Mouse (Mus musculus) left cerebral cortex, adult 9 months (tissue): ENCODE results near the gene A730071L15Rik.

ENCODE experiments used
- DNase-seq, 2 experiments: peaks; one replicate each; pipeline ENCODE4 v3.0.0; 2022; ENCODE audit warnings: low spot score in 2 of 2

A730071L15Rik gene

DNA sequence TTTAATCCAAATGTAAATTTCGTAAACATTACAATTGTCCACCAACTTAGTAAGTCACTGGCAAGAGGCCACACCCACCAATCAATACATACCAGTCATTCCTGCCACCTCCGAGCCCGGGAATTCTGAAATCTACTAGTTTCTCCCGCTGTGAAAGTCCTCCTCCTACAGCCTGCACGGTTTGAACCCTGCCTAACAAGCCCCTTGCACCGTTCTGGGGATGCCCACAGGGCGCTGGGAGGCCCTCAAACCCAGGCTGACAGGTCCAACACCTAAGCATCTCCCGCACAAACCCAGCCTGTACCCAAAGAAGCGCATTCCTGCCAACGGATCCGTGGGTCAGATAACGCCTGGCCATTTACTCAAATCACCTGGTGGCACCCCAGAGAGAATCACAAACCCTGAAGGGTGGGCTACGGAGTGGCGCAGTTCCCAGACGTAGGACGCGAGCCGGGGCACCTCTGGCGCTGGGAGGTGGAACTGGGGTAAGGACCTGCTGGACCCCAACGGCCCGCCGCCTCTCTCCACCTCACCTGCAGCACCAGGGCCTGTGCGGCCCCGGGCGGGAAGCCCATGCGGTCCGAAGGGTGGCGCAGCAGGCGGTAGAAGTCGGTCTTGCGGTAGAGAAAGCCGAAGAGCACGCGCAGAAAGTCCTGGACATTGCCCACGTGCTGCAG, at the start of gene A730071L15Rik:
Gene A730071L15Rik (plus strand): TSS at position 620 of the 677 bp plus-strand sequence.
- DNase-seq: no peak

DNA sequence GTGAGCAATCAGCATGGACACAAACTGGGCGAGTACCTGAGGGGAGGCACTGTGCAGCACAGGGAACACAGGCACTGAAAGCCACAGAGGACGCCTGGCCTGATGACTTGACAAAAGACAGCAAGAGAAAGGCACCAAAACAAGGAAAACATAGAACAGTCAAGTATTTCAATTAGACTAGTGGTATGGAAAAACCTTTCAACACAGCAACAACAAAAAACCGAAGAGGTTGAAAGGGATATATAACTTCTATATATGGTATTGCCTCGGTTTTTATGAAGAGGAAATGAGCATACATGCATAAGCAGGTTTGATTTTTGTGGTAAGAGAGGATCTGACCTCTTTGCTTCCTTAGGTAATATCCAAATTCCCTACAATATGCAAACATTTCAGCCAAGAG, 47.0 kb upstream of the A730071L15Rik start:
- DNase-seq: no peak

DNA sequence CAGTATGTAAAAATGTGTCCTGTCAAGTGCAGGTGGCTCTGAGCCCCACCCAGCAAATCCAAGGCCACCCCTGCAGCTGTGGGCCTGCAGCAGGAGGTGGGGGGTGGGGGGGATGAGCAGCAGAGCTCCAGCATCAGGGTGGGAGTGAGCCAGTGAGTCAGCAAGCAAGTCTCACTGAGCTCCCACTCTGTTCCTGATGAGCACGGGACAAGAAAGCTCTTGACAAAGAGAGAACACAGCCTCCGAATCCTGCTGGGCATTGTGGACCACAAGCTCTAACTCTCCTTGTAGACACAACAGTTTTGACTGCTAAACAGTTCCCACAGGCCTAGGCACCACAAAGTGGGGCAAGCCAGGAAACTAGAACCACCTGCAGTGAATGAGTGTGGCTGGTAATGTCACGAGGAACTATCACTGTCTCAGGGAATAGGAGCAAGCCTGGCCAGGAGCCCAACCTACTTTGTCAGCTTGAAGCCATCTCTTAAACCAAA, 45.6 kb upstream of the A730071L15Rik start:
- DNase-seq: peak; percentile 63 to 69

DNA sequence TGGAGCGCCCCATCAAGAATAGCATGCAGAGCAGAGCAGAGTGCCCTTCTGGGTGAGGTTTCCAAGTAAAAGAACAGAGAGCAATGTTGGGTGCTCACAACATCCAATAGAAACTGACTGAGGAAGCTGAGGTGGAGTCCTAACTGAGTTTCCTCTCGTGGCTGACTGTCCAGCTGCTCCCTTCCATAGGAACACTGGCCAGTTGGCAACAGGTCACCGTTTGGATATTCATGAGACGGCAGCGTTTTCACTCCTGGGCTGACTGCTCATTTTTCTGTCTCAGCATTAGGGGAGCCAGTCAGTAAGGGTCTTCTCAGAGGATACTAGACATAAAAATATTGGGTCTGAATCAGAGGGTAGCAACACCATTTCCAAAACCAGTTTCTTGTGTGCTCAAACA, 43.2 kb upstream of the A730071L15Rik start:
- no peak for DNase-seq

DNA sequence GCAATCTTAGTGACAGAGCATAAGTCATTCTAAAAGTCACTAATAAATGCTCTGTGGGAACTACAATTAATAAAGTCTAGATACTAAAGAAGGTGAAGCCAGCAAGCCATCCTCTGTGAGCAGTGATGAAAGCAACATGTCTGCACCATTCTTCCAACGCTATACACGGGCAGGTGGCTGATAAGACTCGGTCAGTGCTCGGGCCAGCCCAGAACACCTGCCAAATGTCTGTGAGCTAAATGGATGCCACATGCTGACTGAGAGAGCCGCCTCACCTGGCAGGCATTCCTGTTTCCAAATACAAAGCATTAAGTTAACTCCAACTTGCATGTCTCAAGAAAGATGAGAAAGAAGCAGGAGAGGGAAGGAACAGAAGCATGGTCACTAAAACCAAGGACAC, 42.7 kb upstream of the A730071L15Rik start:
- no peak for DNase-seq

DNA sequence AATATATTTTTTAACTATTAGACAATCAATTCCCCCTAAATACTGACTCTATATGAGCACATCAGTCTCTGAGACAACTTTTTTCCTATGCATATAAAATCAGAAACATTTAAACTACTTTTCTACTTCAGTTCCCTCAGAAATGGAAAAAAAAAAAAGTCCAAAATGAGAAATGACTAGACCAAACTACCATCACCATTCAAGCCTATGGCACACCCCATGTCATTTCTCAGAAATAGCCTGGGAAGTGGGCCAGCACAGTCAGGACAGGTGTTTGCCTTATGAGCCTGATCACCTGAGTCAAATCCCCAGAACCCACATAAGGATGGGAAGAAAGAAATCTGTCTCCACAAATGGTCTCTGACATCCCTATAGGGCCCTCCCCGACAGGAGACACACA, 41.3 kb upstream of the A730071L15Rik start:
- DNase-seq: no peak

DNA sequence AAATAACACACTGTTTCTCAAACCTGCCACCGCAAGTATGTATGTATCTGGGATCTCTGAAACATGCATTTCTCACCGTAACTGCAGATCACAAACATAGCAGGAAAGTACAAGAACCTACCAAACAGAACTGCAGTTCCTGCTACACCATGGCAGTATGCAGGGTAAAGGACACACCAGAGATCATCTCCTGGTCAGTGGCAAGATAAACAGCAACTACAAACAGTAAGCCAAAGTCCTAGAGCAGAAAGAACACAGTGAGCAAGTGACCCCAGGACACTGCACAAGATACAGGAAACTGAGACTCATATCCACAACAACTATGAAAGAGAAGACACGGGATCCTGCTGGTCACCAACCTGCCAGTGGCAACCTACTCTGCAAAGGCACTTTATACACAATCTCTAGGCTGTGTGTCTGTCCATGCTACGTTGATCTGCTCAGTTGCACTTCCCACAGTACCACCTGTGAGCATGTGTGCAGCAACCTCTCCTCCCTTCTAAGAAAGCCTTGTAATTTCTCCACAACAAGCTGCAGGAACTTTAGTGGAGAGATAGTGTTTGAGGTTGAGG, 40.0 kb upstream of the A730071L15Rik start:
- DNase-seq: no peak

DNA sequence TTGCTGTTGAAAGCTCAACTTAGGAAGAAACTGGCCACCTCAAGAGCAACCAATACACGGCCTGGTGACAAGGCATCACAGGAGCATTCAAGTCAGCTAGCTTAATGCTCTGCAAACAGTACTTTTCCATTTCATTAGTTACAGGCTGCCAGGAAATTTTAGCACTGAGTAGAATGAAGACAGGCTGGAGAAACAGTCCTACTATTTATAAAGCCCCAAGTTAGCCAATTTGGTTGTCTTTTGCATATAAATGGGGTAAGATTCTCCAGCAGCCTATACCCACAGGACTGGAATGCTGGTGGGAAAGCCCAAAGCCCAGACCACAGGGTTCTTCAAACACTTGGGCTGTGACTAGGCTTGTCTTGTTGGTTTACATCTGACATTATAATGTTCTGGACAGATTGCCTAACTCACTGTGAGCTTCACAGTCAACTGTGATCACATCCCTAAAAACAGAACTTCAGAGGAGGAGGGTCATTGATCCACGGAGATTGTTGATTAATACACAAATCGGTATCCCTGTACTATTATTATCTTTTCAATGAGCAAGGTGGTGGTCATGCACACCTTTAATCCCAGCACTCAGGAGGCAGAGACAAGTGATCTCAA, 39.1 kb upstream of the A730071L15Rik start:
- no peak for DNase-seq

DNA sequence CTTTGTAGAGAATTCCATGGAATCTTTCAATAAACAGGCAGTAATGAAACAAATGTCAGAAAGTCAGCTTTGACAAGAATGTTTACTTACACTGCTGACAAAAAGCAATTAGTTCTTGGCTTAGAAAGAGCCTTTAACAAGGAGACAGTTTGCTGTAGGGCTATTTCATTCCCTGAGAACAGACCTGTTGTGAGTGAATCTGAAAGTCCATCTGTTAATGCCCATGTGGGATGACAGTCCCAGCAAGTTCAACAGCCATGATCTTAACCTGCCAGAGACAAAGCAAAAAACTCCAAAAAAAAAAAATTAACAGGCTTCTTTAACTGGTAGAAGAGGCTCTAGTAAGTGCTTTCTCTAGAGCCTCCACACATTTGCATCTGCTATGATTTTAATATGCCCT, 38.3 kb upstream of the A730071L15Rik start:
- no peak for DNase-seq

DNA sequence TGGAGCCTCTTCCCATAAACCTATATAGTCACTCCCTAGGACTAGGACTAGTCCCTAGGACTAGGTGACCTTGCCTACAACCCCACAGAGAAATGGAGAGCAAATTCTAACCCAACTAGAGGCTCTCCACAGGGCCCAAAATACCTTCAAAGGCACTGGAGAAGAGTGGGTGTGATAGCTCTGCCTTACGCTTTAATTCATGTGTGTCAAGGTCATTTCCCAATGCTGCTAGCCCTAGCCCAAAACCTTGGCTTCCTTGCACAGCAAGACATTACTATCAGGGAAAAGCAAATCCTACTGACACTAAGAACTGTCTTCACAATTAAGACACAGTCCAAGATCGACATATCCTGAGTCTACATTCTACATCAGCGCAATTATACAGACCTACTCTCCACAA, 36.8 kb upstream of the A730071L15Rik start:
- no peak for DNase-seq

DNA sequence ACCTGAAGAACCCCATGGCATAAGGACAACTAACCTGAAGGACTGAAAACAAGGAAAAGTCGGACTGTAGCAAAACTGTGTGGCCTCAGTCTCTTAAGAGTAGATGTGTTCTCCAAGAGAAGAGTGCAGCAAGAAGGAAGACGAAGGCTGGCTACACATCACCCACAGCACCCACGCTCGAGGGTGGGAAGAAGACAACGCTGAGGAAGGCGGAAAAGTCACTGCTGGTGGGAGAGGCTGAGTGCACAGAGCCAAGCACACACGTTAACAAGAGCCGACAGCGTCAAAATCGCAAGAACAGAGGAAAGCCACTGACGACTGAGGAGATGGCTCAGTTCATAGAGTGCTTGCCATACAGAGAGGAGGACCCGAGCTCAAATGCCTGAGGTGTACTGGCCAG, 36.1 kb upstream of the A730071L15Rik start:
- peak in 1 of 2 experiments; percentile 42 for DNase-seq

DNA sequence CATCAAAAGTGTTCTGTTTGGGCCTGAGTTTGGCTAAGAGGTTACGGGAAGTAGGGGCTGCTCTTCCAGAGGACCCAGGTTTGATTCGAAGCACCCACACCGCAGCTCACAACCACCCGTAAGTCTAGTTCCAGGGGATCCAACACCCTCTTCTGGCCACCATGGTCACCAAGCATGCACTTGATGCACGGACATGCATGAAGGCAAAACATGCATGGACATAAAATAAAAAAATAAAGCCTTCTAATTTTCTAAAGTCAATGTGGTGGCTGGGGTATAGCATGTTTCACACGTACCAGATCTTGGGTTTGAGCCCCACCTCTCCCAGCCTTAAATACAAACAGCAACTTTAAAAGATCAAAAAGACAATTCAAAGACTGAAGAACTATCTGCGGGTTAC, 35.0 kb upstream of the A730071L15Rik start:
- no peak for DNase-seq

DNA sequence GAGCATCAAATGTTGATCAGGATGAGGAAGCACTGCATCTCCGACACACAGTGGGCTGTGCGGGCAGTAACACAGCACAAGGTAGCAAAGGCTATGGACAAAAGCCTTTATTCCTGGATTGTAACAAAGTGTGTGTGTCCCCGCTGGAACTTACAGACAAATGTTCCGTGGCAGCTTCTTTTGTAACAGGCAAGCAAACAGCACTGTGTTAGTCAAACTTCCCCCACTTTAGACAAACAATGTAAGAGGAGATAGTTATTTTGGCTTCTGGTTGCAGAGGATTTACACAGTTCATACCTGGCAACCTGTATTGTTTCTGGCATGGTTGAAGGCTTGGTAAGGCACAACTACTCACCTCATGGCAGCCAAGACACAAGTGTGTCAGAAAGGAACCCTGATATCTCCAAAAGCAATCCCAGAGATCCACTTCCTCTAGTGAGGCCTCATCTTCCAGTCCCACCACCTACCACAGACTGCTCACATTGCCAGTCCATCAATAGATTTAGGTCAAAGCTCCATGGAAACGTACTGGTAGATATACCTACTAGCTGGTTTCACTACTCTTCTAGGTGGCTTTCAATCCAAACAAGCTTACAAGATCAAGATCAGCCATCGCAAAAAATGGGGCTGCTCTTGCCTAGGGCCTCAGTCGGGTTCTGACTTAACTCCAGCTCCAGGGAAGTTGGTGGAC, 34.3 kb upstream of the A730071L15Rik start:
- DNase-seq: no peak

DNA sequence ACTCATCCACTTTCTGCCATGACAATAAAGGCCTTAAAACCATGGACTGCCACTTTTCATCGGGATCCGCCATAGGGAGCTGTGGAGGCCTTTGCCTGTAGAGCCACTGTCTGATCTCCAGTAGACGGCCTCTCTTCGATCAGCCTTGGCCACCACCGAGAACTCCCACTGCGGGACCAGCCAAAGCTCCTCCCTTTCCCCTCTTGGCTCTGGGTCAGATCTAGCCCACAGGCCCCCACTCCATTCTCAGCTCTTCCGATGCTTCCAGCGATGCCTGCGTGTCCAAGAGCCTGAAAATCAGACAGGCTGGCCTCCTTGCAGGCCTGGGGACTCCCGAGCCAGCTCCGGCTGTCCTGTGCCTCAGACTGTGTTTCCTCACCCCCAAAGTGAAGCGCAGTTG, 33.5 kb upstream of the A730071L15Rik start:
- no peak for DNase-seq

DNA sequence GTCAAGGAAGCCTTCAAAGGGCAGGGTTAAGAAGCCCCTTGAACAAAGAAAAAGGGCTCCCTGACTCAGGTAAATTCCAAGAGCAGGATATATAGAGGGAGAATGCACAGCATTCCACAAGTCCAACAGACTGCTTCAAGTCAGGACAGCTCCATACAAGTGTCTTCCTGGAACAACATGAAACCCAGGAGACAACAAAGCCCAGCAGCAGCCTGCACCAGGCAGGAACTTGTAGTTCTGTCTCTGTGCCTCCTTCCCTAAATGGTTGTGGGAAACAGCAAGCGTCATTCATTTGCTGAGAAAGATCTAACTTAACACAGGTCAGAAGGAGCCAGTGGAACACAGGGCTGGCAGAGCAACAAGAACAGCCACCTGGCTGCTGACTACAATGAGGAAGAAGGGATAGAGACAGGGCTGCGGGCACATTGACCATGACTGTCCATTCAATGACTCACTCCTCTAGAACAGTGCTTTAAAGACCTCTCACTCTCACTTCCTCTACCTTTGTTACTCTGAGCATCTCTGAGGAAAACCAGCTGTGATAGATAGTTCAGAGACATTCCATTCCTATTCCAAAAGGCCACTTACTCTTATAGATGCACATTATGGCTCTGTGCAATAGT, 30.7 kb upstream of the A730071L15Rik start:
- no peak for DNase-seq

DNA sequence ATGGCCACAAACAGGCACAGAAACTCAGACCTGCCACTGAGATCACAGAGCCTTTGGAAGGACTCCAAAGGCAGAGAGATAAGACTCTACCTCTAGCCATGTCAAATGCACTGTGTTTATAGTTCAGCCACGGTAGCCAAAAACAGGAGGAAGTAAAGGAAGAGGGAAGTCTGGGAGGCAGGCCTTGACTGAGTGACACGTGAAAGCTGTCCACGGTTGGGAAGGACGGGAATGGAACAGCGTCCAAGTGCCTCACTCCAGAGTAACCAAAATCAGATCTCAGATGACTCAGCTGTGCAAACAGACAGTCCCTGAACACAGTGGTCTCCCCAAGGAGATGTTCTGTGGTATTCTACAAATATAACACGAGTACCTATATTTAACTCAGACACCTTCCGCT, 25.1 kb upstream of the A730071L15Rik start:
- peak in 1 of 2 experiments; percentile 55 for DNase-seq

DNA sequence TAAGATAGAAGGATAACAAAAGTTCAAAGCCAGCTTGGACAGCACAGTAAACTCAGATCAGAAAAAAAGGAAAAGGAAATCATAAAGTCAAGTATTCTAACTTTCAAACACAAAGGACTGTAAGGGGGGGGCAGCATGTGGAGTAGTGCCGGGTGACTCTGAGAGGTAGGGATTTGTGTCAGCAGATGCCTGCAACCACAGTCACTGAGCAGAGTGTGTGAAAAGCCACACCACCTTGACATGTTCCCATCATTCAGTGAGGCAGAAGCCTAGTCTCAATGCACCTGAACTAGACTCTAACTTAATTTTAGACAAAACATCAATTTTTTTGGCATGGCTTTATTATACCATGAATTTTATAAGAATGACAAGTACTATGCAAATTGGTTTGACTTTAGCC, 24.3 kb upstream of the A730071L15Rik start:
- no peak for DNase-seq

DNA sequence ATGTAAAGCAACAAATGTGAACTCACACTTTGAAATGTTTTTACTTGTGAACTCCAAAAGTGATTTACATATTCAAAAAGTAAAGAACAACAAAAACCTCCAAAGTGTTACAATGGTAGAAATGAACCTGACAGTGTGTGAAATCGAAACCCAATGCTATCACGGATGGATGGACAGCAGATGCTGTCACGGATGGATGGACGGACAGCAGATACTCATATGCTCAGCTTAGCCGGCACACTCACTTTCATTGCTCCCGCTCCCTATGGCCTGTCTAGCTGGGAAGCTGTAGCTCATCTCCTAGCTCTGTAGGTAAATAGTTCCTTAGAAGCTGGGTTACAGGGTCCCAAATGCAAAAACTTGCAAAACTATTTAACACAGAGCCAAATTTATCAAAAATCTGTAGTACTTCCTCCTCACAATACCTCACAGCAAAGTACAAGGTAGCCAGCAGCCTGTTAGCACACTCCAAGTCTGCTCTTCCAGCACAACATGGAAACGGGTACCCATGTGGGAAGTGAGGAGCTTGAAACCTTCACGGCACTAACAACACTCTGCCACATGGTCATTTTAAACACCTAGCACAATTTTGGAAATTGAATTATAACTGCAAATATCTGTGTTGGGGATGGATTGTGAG, 21.9 kb upstream of the A730071L15Rik start:
- no peak for DNase-seq

DNA sequence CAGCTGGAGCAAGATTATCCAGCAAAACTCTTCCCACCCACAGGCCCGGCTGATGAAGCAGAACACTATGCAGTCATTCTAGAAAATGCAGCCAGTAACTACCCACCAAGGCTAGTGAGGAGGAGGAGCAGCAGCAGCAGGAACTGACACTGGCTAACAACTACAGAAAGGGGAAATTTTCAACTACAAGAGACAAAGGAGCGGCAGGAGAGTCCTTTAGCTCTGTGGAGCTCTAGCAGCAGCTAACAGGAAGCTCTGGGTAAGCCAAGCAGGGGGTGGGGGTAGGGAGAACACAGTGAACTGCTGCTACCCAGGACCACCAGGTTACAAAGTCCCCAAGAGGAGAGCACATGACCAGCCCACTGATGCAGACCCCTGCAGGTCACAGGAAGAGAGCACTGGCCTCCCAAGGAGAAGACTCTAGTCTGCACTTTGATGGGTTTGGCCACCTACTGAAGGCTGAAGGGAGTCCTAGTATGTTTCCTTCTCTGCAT, 21.1 kb upstream of the A730071L15Rik start:
- DNase-seq: peak in 1 of 2 experiments; percentile 67

DNA sequence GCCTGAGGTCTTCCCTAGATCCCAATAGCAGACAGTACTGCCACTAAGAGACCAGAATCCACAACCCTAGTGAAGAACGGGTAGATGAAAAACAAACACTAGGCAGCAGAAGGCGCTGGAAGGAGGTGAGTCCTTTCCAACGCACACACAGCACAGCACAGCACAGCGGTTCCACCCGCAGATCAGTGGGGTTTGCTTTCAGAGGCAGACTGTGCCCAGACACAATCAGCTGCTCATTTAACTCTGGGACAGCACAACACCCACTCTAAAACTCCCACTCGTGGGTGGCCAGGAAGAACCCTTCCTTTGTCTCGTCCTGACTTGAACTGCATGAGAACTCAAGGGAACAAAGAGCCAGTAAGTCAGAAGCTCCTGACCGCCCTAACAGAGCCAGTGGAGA, 20.6 kb upstream of the A730071L15Rik start:
- DNase-seq: peak in 1 of 2 experiments; percentile 55

DNA sequence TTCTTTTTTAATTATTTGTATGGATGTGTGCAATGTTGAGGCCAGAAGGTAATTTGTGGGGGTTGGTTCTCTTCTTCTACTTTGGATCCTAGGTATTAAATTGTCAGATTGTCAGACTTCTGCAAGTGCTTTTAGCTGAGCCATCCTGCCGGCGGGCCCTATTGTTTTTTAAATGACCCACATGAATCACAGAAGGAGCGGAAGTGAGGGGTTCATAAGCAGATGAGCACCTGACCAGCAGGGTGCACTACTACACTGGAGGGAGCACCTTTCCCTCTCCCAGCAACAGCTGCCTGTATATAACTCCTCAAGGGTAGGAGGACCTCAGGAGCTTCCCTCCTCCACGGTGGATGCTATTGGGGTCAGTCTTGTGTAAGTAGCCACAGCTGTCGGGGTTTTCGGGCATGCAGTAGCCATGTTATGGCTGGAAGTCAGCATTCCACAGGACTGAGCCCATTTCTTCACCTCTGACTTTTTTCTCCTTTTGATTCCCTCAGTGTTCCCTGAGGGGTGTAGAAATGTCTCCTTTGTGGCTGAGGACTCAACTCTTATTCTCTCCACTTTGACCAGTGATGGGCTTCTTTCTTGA, 18.9 kb upstream of the A730071L15Rik start:
- DNase-seq: no peak
